Mouse (Mus musculus) liver, embryonic 13.5 days (tissue): ENCODE measurements around the gene Tmem106b. TPM values are rescaled to one million over a fixed set of nuclear protein-coding genes. Genes with fewer than 3 reads are reported as not detected.

Experiments used
- ATAC-seq: fragments of 200-750 bp; cut with Nextera tagmentation; 2 replicates; pipeline ENCODE4 v1.8.0; 2017; ENCODE audit warnings: low read depth, mild to moderate bottlenecking, moderate number of reproducible peaks, moderate library complexity
- DNase-seq: peaks from one replicate; pipeline ENCODE4 v3.0.0; 2022
- H3K27ac ChIP-seq: fragments of 300-500 bp; sonication (generic); 2 replicates; pipeline ENCODE4 v1.5.1; 2015; ENCODE audit warnings: moderate library complexity, mild to moderate bottlenecking, inconsistent platforms
- H3K27me3 ChIP-seq: fragments of 300-500 bp; sonication (generic); 2 replicates; pipeline ENCODE4 v1.6.1; 2015; ENCODE audit warnings: mild to moderate bottlenecking, inconsistent platforms
- H3K36me3 ChIP-seq: fragments of 300-500 bp; sonication (generic); 2 replicates; pipeline ENCODE4 v1.6.1; 2015; ENCODE audit warnings: mild to moderate bottlenecking, inconsistent platforms
- H3K4me1 ChIP-seq: fragments of 300-500 bp; sonication (generic); replicated peaks from 2 replicates; pipeline ENCODE4 v1.6.1; 2015; ENCODE audit warnings: inconsistent platforms
- H3K4me2 ChIP-seq: fragments of 300-500 bp; sonication (generic); 2 replicates; pipeline ENCODE4 v1.6.1; 2015; ENCODE audit warnings: inconsistent platforms, mild to moderate bottlenecking, moderate library complexity
- H3K4me3 ChIP-seq: fragments of 300-500 bp; sonication (generic); replicated peaks from 2 replicates; pipeline ENCODE4 v1.5.1; 2015; ENCODE audit warnings: mild to moderate bottlenecking, inconsistent platforms
- H3K9ac ChIP-seq: fragments of 300-500 bp; sonication (generic); 2 replicates; pipeline ENCODE4 v1.6.1; 2015; ENCODE audit warnings: mild to moderate bottlenecking, inconsistent platforms
- H3K9me3 ChIP-seq: fragments of 300-500 bp; sonication (generic); replicated peaks from 2 replicates; pipeline ENCODE4 v1.6.1; 2016; ENCODE audit warnings: inconsistent platforms
- WGBS: fragments of 180-500 bp; shearing (Covaris S2); methylation state at CpG from one replicate; pipeline ENCODE4 v1.1.7; 2015; ENCODE audit not compliant: insufficient replicate concordance; 5-methylcytosine and 5-hydroxymethylcytosine counted together
- polyA plus RNA-seq: library from polyadenylated mRNA; unstranded; fragments of >200 nt; fragmentation: Nextera tagmentation; extraction: Ambion mirVana; gene quantifications from 2 replicates; pipeline ENCODE4 v1.2.1, GENCODE M21; 2015

Gene Tmem106b
- polyA plus RNA-seq, 1 experiment from 2014 or later, result 9.5 TPM

GRCm38 (mm10) chr6:13073036-13073435 is 3.5 kb downstream of the Tmem106b start:
- H3K36me3 ChIP-seq, result peaks cover 14% of the 10 kb centered on the region; the same call in 1 of the 2 replicates
- DNase-seq (no peak), ATAC-seq (no peak)
- no peaks in the 10 kb centered on the region for H3K9me3 ChIP-seq
- 76% methylated on average over 4 of the region's 4 CpGs for WGBS
- no peak overlapping the region for H3K9ac ChIP-seq
- no peak overlapping the region for H3K4me2 ChIP-seq
- H3K4me3 ChIP-seq, result no peak overlapping the region
- H3K27me3 ChIP-seq, result no peaks in the 10 kb centered on the region
- no peak overlapping the region for H3K27ac ChIP-seq
- H3K4me1 ChIP-seq, result peaks cover 8% of the 10 kb centered on the region

DNA sequence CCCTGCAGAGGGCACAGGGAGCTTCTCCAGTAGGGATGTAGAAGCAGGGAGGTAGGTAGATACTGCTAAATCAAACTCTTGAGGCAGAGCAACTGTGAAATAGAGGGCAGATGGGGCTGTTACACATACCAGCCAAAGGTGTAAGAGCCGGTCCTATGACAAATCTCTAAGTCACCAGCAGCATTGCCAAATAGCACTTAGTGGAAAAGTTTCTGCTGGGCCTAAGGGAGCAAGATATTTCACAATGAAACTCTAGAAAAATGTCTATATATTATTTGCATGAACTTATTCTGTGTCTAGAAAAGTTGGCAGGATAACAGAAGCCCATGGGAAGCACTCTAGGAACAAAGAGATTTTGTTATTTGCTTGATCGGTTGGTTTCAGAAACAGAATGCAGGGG is 4.3 kb downstream of the Tmem106b start:
- H3K4me1 ChIP-seq, result peaks cover 8% of the 10 kb centered on the region
- no peaks in the 10 kb centered on the region for H3K27me3 ChIP-seq
- H3K27ac ChIP-seq, result no peak overlapping the region
- DNase-seq (no peak), ATAC-seq (no peak)
- H3K4me3 ChIP-seq, result no peak overlapping the region
- H3K36me3 ChIP-seq, result peaks cover 20% of the 10 kb centered on the region; the same call in 1 of the 2 replicates
- WGBS, result 90% methylated on average over 2 of the region's 2 CpGs
- H3K9me3 ChIP-seq, result no peaks in the 10 kb centered on the region
- H3K9ac ChIP-seq, result no peak overlapping the region
- no peak overlapping the region for H3K4me2 ChIP-seq

DNA sequence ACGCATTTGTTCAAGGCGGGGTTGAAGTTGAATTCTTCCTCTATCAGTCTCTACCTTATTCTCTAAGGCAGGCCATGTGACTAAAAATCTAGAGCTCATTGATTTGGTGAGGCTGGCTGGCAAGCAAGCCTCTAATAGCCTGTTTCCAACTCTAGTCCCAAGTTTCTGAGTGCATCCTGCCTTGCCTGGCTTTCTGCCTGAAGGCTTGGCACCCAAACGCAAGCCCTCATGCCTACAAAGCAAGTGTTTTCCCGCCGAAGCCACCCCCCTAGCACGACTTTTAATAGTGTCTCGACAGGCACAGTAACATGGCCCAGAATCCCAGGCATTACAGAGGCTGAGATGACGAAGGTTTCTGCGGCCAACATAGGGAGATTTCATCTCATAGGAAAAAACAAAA is 13.3 kb downstream of the Tmem106b start:
- no peak for ATAC-seq
- Histone ChIP-seq H3K27me3 (no peaks in the 10 kb centered on the region), H3K36me3 (peaks cover 50% of the 10 kb centered on the region), H3K4me2 (no peak overlapping the region), H3K9me3 (no peaks in the 10 kb centered on the region), H3K4me1 (no peaks in the 10 kb centered on the region), H3K4me3 (no peak overlapping the region), H3K9ac (no peak overlapping the region), H3K27ac (no peak overlapping the region)
- DNase-seq, result no peak
- 79% methylated on average over 9 of the region's 9 CpGs for WGBS

DNA sequence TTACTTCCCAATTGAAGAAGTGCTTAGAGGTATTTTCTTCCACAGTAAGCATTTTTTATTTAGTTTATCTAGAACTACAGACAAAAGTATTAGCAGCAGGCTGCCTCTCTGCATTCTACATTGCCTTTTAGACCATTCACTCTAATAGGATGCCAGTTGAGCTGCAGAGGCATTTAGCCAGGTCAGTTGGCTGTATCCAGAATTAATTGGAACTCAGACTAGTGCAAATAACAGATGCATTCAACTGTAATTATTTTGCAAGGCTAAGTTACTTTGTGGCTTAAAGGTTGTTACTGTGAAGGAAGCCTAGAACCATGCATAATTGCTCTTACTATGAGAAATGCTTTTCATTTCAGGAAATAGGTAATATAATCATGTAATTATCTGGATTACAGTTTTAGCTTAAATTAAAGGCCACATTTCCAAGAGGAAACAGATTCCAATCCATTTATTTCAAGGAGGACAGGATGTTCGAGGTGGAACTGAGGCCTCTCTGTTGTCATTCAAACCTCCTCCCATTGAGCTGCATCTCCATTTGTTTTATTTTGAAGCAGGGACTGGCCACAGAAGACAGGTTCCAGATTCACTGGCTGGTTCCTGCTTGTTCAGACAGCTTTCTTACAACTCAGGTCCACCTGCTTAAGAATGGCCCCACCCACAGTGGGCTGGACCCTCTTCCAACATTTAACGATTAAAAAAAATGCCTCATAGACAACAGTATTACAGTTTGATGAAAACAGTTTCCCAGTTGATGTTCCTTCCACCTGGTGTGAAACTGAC is 27.3 kb downstream of the Tmem106b start:
- Histone ChIP-seq H3K9me3 (no peaks in the 10 kb centered on the region), H3K4me3 (no peak overlapping the region), H3K4me1 (no peaks in the 10 kb centered on the region), H3K4me2 (no peak overlapping the region), H3K9ac (no peak overlapping the region), H3K36me3 (no peaks in the 10 kb centered on the region), H3K27me3 (no peaks in the 10 kb centered on the region), H3K27ac (no peak overlapping the region)
- DNase-seq (no peak), ATAC-seq (no peak)
- 69% methylated on average over 2 of the region's 2 CpGs for WGBS

- Histone ChIP-seq H3K4me2 (no peak overlapping the region), H3K4me1 (no peaks in the 10 kb centered on the region), H3K27ac (no peak overlapping the region), H3K27me3 (no peaks in the 10 kb centered on the region), H3K9me3 (no peaks in the 10 kb centered on the region), H3K9ac (no peak overlapping the region), H3K4me3 (no peak overlapping the region), H3K36me3 (no peaks in the 10 kb centered on the region)
- ATAC-seq (no peak), DNase-seq (no peak)
- WGBS, result 57% methylated on average over 2 of the region's 2 CpGs
Measured at GRCm38 (mm10) chr6:13100137-13100536, 30.6 kb downstream of the Tmem106b start.

GRCm38 (mm10) chr6:13108662-13109061 is 39.1 kb downstream of the Tmem106b start:
- Histone ChIP-seq H3K4me3 (no peak overlapping the region), H3K27ac (no peak overlapping the region), H3K36me3 (no peaks in the 10 kb centered on the region), H3K27me3 (no peaks in the 10 kb centered on the region), H3K9ac (no peak overlapping the region), H3K4me2 (no peak overlapping the region), H3K4me1 (no peaks in the 10 kb centered on the region), H3K9me3 (no peaks in the 10 kb centered on the region)
- ATAC-seq (no peak), DNase-seq (no peak)
- 37% methylated on average over 1 of the region's 1 CpGs for WGBS

- Histone ChIP-seq H3K4me2 (no peak overlapping the region), H3K27ac (no peak overlapping the region), H3K4me3 (no peak overlapping the region), H3K4me1 (no peaks in the 10 kb centered on the region), H3K27me3 (no peaks in the 10 kb centered on the region), H3K9me3 (no peaks in the 10 kb centered on the region), H3K36me3 (no peaks in the 10 kb centered on the region), H3K9ac (no peak overlapping the region)
- ATAC-seq, result no peak
- no peak for DNase-seq
- WGBS, result 66% methylated on average over 1 of the region's 1 CpGs
Measured at GRCm38 (mm10) chr6:13137255-13137654, 67.7 kb downstream of the Tmem106b start.

Other genes with a start within 250 kb of the Tmem106b start
- 0.01 TPM in 1 of 2 replicates, not detected in the other for gene Vwde, start 155.2 kb downstream of the Tmem106b start, polyA plus RNA-seq